Mouse (Mus musculus) limb, embryonic 11.5 days (tissue): ENCODE results near the gene Cttnbp2. TPM values are rescaled to one million over a fixed set of nuclear protein-coding genes. Genes with fewer than 3 reads are reported as not detected.

Experiments
- ATAC-seq: fragments of 200-750 bp; cut with Nextera tagmentation; 2 replicates; pipeline ENCODE4 v1.8.0; 2017; ENCODE audit warnings: low read depth; ENCODE audit not compliant: insufficient number of reproducible peaks, low FRiP score, low TSS enrichment
- DNase-seq: peaks from one replicate; pipeline ENCODE4 v3.0.0-alpha.2; 2015; ENCODE audit warnings: low spot score
- H3K27ac ChIP-seq: fragments of 300-500 bp; sonication (generic); replicated peaks from 2 replicates; pipeline ENCODE4 v1.5.1; 2014; ENCODE audit warnings: low read depth, mild to moderate bottlenecking, low read length
- H3K27me3 ChIP-seq: fragments of 300-500 bp; sonication (generic); 2 replicates; pipeline ENCODE4 v1.6.1; 2014; ENCODE audit warnings: mild to moderate bottlenecking, low read length, mixed read lengths; ENCODE audit not compliant: control insufficient read depth, insufficient read depth
- H3K36me3 ChIP-seq: fragments of 300-500 bp; sonication (generic); 2 replicates; pipeline ENCODE4 v1.6.1; 2014; ENCODE audit warnings: mild to moderate bottlenecking, low read length, moderate library complexity, mixed read lengths; ENCODE audit not compliant: control insufficient read depth, insufficient read depth
- H3K4me1 ChIP-seq: fragments of 300-500 bp; sonication (generic); 2 replicates; pipeline ENCODE4 v1.6.1; 2014; ENCODE audit warnings: low read length, mixed read lengths; ENCODE audit not compliant: control insufficient read depth, insufficient read depth
- H3K4me2 ChIP-seq: fragments of 300-500 bp; sonication (generic); 2 replicates; pipeline ENCODE4 v1.6.1; 2014; ENCODE audit warnings: low read depth, mild to moderate bottlenecking, moderate library complexity; ENCODE audit not compliant: severe bottlenecking
- H3K4me3 ChIP-seq: fragments of 300-500 bp; sonication (generic); 2 replicates; pipeline ENCODE4 v1.5.1; 2014; ENCODE audit warnings: low read depth, low read length
- H3K9ac ChIP-seq: fragments of 300-500 bp; sonication (generic); 2 replicates; pipeline ENCODE4 v1.6.1; 2014; ENCODE audit warnings: mild to moderate bottlenecking, low read length
- H3K9me3 ChIP-seq: fragments of 300-500 bp; sonication (generic); 2 replicates; pipeline ENCODE4 v1.6.1; 2016; ENCODE audit warnings: low read length; ENCODE audit not compliant: control insufficient read depth
- WGBS: fragments of 180-500 bp; shearing (Covaris S2); extraction: QIAGEN DNeasy Blood & Tissue Kit; methylation state at CpG from one replicate; pipeline ENCODE4 v1.1.7; 2014; 5-methylcytosine and 5-hydroxymethylcytosine counted together
- polyA plus RNA-seq: library from polyadenylated mRNA; unstranded; fragments of >200 nt; fragmentation: Nextera tagmentation; extraction: Ambion mirVana; gene quantifications from 2 replicates; pipeline ENCODE4 v1.2.1, GENCODE M21; 2014

Gene Cttnbp2
- 17.9 and 19.9 TPM in 2 replicates for polyA plus RNA-seq

- under 1% methylated on average over 70 of the region's 70 CpGs for WGBS
- peak; percentile 88 for ATAC-seq
- H3K27ac ChIP-seq = no peak within 1 kb of the TSS
- H3K9me3 ChIP-seq = no peaks in the 10 kb centered on the region
- DNase-seq = peak; percentile 84
- no peaks in the 10 kb centered on the region for H3K27me3 ChIP-seq
- H3K4me2 ChIP-seq = peak within 1 kb of the TSS; percentile 90
- H3K4me3 ChIP-seq = peak within 1 kb of the TSS; percentile 77
- no peaks in the 10 kb centered on the region for H3K4me1 ChIP-seq
- no peaks in the 10 kb centered on the region for H3K36me3 ChIP-seq
- peak within 1 kb of the TSS; percentile 83 for H3K9ac ChIP-seq
Measured at GRCm38 (mm10) chr6:18514480-18515352, at the start of gene Cttnbp2. Gene Cttnbp2, minus strand, starts transcription at chr6:18514843.

GRCm38 (mm10) chr6:18559019-18559418 lies 44.4 kb upstream of the Cttnbp2 start:
- WGBS = 92% methylated on average over 1 of the region's 1 CpGs
- H3K4me3 ChIP-seq = no peak overlapping the region
- no peak overlapping the region for H3K27ac ChIP-seq
- H3K4me2 ChIP-seq = no peak overlapping the region
- no peak overlapping the region for H3K9ac ChIP-seq
- no peaks in the 10 kb centered on the region for H3K9me3 ChIP-seq
- DNase-seq (no peak), ATAC-seq (no peak)
- H3K36me3 ChIP-seq = no peaks in the 10 kb centered on the region
- no peaks in the 10 kb centered on the region for H3K27me3 ChIP-seq
- H3K4me1 ChIP-seq = no peaks in the 10 kb centered on the region

GRCm38 (mm10) chr6:18547516-18548465 lies 33.1 kb upstream of the Cttnbp2 start:
- Histone ChIP-seq H3K27me3 (no peaks in the 10 kb centered on the region), H3K4me3 (no peak overlapping the region), H3K36me3 (no peaks in the 10 kb centered on the region), H3K9ac (no peak overlapping the region), H3K4me1 (no peaks in the 10 kb centered on the region), H3K27ac (no peak overlapping the region), H3K9me3 (no peaks in the 10 kb centered on the region), H3K4me2 (no peak overlapping the region)
- ATAC-seq (no peak), DNase-seq (no peak)
- 70% methylated on average over 24 of the region's 24 CpGs for WGBS

GRCm38 (mm10) chr6:18543878-18544277 lies 29.2 kb upstream of the Cttnbp2 start:
- Histone ChIP-seq H3K27ac (no peak overlapping the region), H3K4me3 (no peak overlapping the region), H3K9ac (no peak overlapping the region), H3K27me3 (no peaks in the 10 kb centered on the region), H3K4me2 (no peak overlapping the region), H3K4me1 (no peaks in the 10 kb centered on the region), H3K36me3 (no peaks in the 10 kb centered on the region), H3K9me3 (no peaks in the 10 kb centered on the region)
- ATAC-seq (no peak), DNase-seq (no peak)
- WGBS = 76% methylated on average over 2 of the region's 2 CpGs

GRCm38 (mm10) chr6:18540396-18540795 lies 25.8 kb upstream of the Cttnbp2 start:
- no peaks in the 10 kb centered on the region for H3K27me3 ChIP-seq
- no peak overlapping the region for H3K4me2 ChIP-seq
- WGBS = 27% methylated on average over 4 of the region's 4 CpGs
- no peak overlapping the region for H3K9ac ChIP-seq
- H3K36me3 ChIP-seq = no peaks in the 10 kb centered on the region
- H3K4me3 ChIP-seq = no peak overlapping the region
- no peaks in the 10 kb centered on the region for H3K4me1 ChIP-seq
- ATAC-seq (no peak), DNase-seq (no peak)
- no peaks in the 10 kb centered on the region for H3K9me3 ChIP-seq
- H3K27ac ChIP-seq = no peak overlapping the region

- Histone ChIP-seq H3K27ac (no peak overlapping the region), H3K4me3 (no peak overlapping the region), H3K9me3 (no peaks in the 10 kb centered on the region), H3K27me3 (no peaks in the 10 kb centered on the region), H3K9ac (no peak overlapping the region), H3K4me2 (no peak overlapping the region), H3K4me1 (no peaks in the 10 kb centered on the region), H3K36me3 (no peaks in the 10 kb centered on the region)
- ATAC-seq = no peak
- DNase-seq = no peak
- 91% methylated on average over 3 of the region's 3 CpGs for WGBS
Measured at GRCm38 (mm10) chr6:18530394-18530793, 15.8 kb upstream of the Cttnbp2 start.

- Histone ChIP-seq H3K4me2 (no peak overlapping the region), H3K4me1 (no peaks in the 10 kb centered on the region), H3K36me3 (no peaks in the 10 kb centered on the region), H3K27ac (no peak overlapping the region), H3K27me3 (no peaks in the 10 kb centered on the region), H3K4me3 (no peak overlapping the region), H3K9ac (no peak overlapping the region), H3K9me3 (no peaks in the 10 kb centered on the region)
- ATAC-seq (no peak), DNase-seq (no peak)
- WGBS = 77% methylated on average over 2 of the region's 2 CpGs
Measured at GRCm38 (mm10) chr6:18517626-18518025, 3.0 kb upstream of the Cttnbp2 start.
